Mouse (Mus musculus) bone marrow macrophage, adult 2 months (primary cell): ENCODE results near the gene Samd4b. TPM values are rescaled to one million over a fixed set of nuclear protein-coding genes. Genes with fewer than 3 reads are reported as not detected.

Experiments used
- H3K27ac ChIP-seq: 2 replicates; pipeline ENCODE4 v1.5.1; 2012; ENCODE audit warnings: low read depth, low read length; ENCODE audit not compliant: insufficient read depth
- H3K4me1 ChIP-seq: 2 replicates; pipeline ENCODE4 v1.6.1; 2012; ENCODE audit warnings: low read length; ENCODE audit not compliant: control insufficient read depth, insufficient read depth
- H3K4me3 ChIP-seq: 2 replicates; pipeline ENCODE4 v1.5.1; 2012; ENCODE audit warnings: mild to moderate bottlenecking, low read length, moderate library complexity; ENCODE audit not compliant: insufficient read depth
- CTCF ChIP-seq: IDR thresholded peaks from 2 replicates; pipeline ENCODE4 v1.5.1; 2012; ENCODE audit warnings: low read depth, mild to moderate bottlenecking, low read length, moderate library complexity
- POLR2A ChIP-seq: IDR thresholded peaks from 2 replicates; pipeline ENCODE4 v1.6.1; 2012; ENCODE audit warnings: mild to moderate bottlenecking, low read depth, low read length, borderline replicate concordance
- polyA plus RNA-seq: library from polyadenylated mRNA; stranded (reverse); fragments of >200 nt; gene quantifications from 2 replicates; pipeline ENCODE4 v1.2.4, GENCODE M21; 2012; ENCODE audit not compliant: missing spikeins, insufficient read depth, insufficient read length

Gene Samd4b
- polyA plus RNA-seq, 1 experiment = 47.4 TPM

GRCm38 (mm10) chr7:28381017-28381790 is 216.7 kb downstream of the Samd4b start:
- Histone ChIP-seq H3K4me1 (peaks cover 39% of the 10 kb centered on the region), H3K4me3 (peak overlapping the region; percentile 59), H3K27ac (peak overlapping the region; percentile 99)
- no peak for TF ChIP-seq CTCF
- no peak for TF ChIP-seq POLR2A

GRCm38 (mm10) chr7:28380237-28381016 is 217.5 kb downstream of the Samd4b start, which contains the start of gene Zfp36:
Gene Zfp36, minus strand, starts transcription at chr7:28380253.
- Histone ChIP-seq H3K4me1 (peaks cover 36% of the 10 kb centered on the region), H3K4me3 (peak within 1 kb of the TSS; percentile 93), H3K27ac (peak within 1 kb of the TSS; percentile 99)
- TF ChIP-seq POLR2A (no peak), CTCF (no peak)

DNA sequence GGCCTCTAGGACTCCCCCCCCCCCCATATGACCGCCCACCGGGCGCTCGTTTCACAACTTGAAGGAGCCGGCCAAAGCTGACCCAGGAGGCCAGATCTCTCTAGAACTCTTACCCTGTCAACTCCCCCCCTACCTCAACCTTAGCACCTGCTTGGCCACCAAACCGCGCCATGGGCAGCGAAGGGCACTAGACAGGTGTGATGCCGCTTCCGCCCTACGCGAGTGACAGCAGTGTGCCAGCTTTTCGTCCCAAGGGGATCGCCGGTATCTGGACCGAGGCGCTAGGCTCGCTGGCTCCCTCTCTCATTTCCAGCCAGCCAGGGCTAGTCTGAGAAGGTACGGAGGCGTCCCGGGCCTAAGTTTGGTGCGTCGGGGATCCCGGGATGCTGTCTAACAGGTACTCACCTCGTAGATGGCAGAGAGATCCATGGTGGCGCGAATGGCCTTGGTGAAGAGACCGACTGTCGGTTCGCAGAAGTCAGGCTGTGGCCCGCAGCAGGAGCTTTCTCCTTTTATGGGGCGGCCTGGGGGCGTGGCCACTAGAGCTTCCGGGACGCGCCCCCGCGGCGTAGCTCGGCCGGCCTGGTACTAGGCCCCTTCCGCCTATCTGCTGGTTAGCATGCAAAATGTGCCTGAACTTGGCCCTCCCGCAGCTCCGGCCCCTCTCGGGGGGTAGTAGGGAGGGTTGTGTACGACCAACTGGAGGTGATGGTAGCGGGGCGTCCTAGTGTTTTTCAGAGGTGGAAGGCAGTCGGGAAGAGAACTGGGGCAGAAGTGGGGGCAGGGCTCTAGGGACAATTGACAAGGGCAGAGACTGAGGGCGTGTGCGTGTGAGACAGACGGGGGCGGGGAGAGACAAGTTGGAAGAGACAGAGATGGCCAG is 218.9 kb downstream of the Samd4b start:
- Histone ChIP-seq H3K4me1 (peaks cover 28% of the 10 kb centered on the region), H3K4me3 (peak overlapping the region; percentile 93), H3K27ac (peak overlapping the region; percentile 99)
- no peak for TF ChIP-seq CTCF
- peak; percentile 99 for TF ChIP-seq POLR2A

- H3K4me3 ChIP-seq = peak overlapping the region; percentile 93
- TF ChIP-seq CTCF (no peak), POLR2A (no peak)
- peak overlapping the region; percentile 88 for H3K27ac ChIP-seq
- H3K4me1 ChIP-seq = peaks cover 23% of the 10 kb centered on the region
Measured at GRCm38 (mm10) chr7:28378066-28378690, 219.8 kb downstream of the Samd4b start.

- TF ChIP-seq POLR2A = no peak
- no peak for TF ChIP-seq CTCF
- peak overlapping the region; percentile 93 for H3K4me3 ChIP-seq
- H3K27ac ChIP-seq = peak overlapping the region; percentile 88
- peaks cover 20% of the 10 kb centered on the region for H3K4me1 ChIP-seq
Measured at GRCm38 (mm10) chr7:28377190-28378065, 220.5 kb downstream of the Samd4b start.

DNA sequence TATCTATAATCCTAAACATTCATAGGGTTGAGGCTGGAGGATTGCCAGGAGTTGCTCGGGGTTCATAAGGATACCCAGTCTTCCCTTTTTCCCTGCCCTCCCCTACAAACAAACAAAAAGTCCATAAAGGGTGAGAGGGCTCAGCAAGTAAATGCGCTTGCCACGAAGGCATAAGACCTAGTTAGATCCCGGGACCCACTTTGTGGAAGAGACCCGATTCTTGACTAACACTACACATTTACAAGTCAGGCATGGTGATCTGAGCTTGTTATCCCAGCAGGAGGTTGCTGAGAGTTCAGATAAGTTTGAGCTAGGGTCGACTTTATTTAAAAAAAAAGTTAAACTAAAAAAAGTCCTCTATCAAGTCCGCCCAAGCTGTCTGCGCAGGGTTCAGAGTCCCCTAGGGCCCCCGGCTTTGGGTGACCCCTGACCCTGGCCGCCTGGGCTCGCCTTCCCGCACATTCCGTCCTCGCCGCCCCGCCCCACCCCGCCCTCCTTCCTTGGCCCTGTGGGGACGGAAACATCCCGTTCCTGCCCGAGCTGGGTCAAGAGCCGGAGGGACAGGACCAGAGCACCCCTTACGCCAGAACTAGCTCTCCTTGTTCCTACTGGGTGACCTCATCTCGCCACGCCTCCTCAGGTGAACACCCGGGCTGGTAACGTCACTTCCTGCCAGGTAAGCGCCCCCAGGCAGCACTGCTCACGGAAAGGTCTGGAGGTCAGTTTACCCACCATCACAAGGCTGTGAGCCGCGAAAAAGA is 221.8 kb downstream of the Samd4b start:
- peak overlapping the region; percentile 67 for H3K4me3 ChIP-seq
- H3K27ac ChIP-seq = peak overlapping the region; percentile 92
- no peak for TF ChIP-seq POLR2A
- no peak for TF ChIP-seq CTCF
- H3K4me1 ChIP-seq = peaks cover 16% of the 10 kb centered on the region

DNA sequence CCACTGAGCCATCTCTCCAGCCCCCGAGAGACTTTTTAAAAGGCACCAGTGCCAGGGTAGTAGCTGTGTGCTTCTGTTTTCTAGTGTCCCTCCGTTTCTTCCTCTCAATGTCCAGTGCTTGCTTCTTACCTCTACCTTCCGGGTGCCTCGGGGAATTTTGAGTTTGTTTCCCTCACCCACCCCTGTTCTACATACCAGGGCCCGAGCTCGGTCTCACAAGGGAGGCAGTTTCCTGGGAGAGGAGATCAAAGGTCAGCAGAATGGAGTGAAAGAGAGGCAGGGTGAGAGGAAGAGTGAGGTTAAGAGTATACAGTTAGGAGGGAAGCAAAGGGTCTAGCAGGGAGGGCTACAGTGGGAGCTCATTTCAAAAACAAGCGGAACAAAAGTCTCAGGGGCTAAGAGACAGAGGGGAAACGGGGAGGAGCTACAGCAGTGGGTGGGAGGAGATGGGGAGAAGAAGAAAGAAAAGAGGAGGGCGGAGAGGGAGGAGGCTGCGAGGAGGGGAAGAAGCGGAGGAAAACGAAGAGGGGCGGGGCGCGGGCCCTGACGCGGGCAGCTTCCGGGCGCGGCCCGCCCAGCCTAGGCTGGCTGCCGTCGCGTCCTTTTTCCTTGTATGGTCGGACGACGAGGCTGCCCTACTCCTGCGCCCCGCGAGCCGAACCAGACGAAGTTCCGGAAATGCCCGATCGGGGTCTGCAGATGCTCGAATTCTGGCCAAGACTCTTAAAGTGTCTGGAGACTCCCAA is 222.6 kb downstream of the Samd4b start:
- Histone ChIP-seq H3K27ac (peak overlapping the region; percentile 100), H3K4me1 (peaks cover 11% of the 10 kb centered on the region), H3K4me3 (peak overlapping the region; percentile 84)
- TF ChIP-seq POLR2A (no peak), CTCF (no peak)
